Mouse (Mus musculus): ENCODE data around the gene Pde4c.

DNA sequence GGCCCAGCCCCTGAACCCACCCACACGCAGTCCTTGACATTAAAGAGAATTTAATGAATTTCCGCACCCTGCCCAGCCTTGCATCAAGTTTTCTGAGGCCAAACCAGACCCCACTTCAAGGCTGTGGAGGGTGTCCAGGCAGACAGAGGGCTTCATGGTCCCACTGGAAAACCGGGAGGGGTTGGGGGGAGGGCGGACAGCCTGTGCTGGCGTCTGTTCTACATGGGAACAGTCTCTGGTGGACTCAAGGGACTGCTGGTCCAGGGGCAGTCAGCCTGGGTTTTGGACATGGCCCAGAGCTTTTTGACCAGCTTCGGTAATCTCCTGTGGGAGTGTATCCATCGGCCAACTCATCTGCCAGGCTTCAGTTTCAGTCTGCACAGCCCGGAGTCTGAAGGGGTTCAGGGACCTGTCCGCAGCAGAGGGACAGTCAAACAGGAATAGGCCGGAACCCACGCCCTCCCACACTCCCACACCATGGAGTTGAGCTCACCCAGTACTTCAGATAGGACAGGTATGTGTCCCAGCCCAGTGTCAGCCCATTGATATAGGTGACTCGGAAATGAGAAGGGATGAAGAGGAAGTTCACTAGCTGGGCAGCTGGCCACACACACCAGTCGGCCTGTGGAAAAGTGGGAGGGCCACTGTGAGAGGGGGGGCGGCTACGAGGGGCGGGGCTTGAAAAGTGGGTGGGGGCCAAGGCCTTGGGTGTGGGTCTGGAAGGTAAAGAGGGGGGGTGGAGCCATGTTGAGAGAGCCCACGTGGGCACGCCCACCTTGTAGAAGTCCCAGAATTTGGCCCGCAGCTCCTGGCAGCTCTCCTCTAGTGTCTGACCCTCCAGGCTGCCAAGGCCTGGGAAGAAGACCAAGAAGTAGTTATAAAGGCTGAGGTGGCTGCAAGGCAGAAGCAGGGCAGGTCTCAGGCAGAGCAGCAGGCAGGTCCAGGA lies 35.4 kb downstream of the Pde4c start:
- TF ChIP-seq GABPA (IDR thresholded peaks at IDR 0.05; ENCODE audit: insufficient replicate concordance, low read depth, low read length) (no peak), POLR2A (IDR thresholded peaks at IDR 0.05; ENCODE audit: low read depth, low read length) (no peak), CTCF (conservative IDR thresholded peaks at IDR 0.05 in 1 of 2, IDR thresholded peaks at IDR 0.05 in 1 of 2; ENCODE audit: low read depth in 2 of 2, low read length in 2 of 2) (no peak), MYC (IDR thresholded peaks at IDR 0.05; ENCODE audit: low read depth, low read length) (no peak), ELF1 (IDR thresholded peaks at IDR 0.05; ENCODE audit: low read depth, low read length) (no peak), MXI1 (IDR thresholded peaks at IDR 0.05; ENCODE audit: low read depth, low read length) (no peak), SIN3A (IDR thresholded peaks at IDR 0.05; ENCODE audit: low read length) (no peak), MAFK (IDR thresholded peaks at IDR 0.05; ENCODE audit: insufficient replicate concordance, low read length) (no peak), POLR2AphosphoS2 (IDR thresholded peaks at IDR 0.05; ENCODE audit: low read depth, low read length) (no peak), CHD2 (IDR thresholded peaks at IDR 0.05; ENCODE audit: low read length) (no peak), USF1 (IDR thresholded peaks at IDR 0.05; ENCODE audit: low read depth, low read length) (no peak)

Data from CH12.LX (cell line).